Mouse (Mus musculus) inflammation-experienced regulatory T-cells (primary cell): ENCODE results near the gene Trp63. TPM values are rescaled to one million over a fixed set of nuclear protein-coding genes. Genes with fewer than 3 reads are reported as not detected.

Experiments used
- polyA plus RNA-seq, 2 experiments: library from polyadenylated mRNA; unstranded; fragments of 100-300 nt; shearing (Covaris generic); gene quantifications; one replicate each; pipeline ENCODE4 v1.2.1; 2017

The Trp63 gene
- polyA plus RNA-seq = 1 to 10 TPM in 1 of 2 experiments, under 1 TPM in 1; 0.59 to 3.5 TPM

GRCm38 (mm10) chr16:25683531-25684248 lies at the start of gene Trp63:
Trp63 (plus strand) TSS chr16:25683763.

